Mouse (Mus musculus) kidney, embryonic 16.5 days (tissue): ENCODE measurements at regions not wholly inside any gene's neighbourhood (a gene's known extent, or its start where the extent isn't known, plus 50 kb on each side); places are given as distances from the start of the nearest gene placed in this dataset.
A peak's percentile ranks its signal among the peaks of the same experiment; 100 is the strongest.

Source experiments
- ATAC-seq: fragments of 200-750 bp; cut with Nextera tagmentation; 2 replicates; pipeline ENCODE4 v1.8.0; 2017; ENCODE audit warnings: moderate TSS enrichment; ENCODE audit not compliant: low FRiP score, low TSS enrichment
- H3K27ac ChIP-seq: fragments of 300-500 bp; sonication (generic); 2 replicates; pipeline ENCODE4 v1.5.1; 2014; ENCODE audit warnings: low read length
- H3K27me3 ChIP-seq: fragments of 300-500 bp; sonication (generic); 2 replicates; pipeline ENCODE4 v1.6.1; 2014; ENCODE audit warnings: low read length, control low read depth, mixed read lengths; ENCODE audit not compliant: insufficient read depth
- H3K36me3 ChIP-seq: fragments of 300-500 bp; sonication (generic); 2 replicates; pipeline ENCODE4 v1.6.1; 2014; ENCODE audit warnings: low read length, control low read depth, mixed read lengths; ENCODE audit not compliant: insufficient read depth
- H3K4me1 ChIP-seq: fragments of 300-500 bp; sonication (generic); 2 replicates; pipeline ENCODE4 v1.6.1; 2014; ENCODE audit warnings: low read length, control low read depth, mixed read lengths; ENCODE audit not compliant: insufficient read depth
- H3K4me2 ChIP-seq: fragments of 300-500 bp; sonication (generic); replicated peaks from 2 replicates; pipeline ENCODE4 v1.6.1; 2014; ENCODE audit warnings: low read depth, low read length
- H3K4me3 ChIP-seq: fragments of 300-500 bp; sonication (generic); 2 replicates; pipeline ENCODE4 v1.5.1; 2014; ENCODE audit warnings: mild to moderate bottlenecking, low read length
- H3K9ac ChIP-seq: fragments of 300-500 bp; sonication (generic); replicated peaks from 2 replicates; pipeline ENCODE4 v1.6.1; 2014; ENCODE audit warnings: low read length
- H3K9me3 ChIP-seq: fragments of 300-500 bp; sonication (generic); 2 replicates; pipeline ENCODE4 v1.6.1; 2016; ENCODE audit warnings: low read length, control low read depth
- WGBS: fragments of 180-500 bp; shearing (Covaris S2); extraction: QIAGEN DNeasy Blood & Tissue Kit; methylation state at CpG from one replicate; pipeline ENCODE4 v1.1.7; 2014; 5-methylcytosine and 5-hydroxymethylcytosine counted together

DNA sequence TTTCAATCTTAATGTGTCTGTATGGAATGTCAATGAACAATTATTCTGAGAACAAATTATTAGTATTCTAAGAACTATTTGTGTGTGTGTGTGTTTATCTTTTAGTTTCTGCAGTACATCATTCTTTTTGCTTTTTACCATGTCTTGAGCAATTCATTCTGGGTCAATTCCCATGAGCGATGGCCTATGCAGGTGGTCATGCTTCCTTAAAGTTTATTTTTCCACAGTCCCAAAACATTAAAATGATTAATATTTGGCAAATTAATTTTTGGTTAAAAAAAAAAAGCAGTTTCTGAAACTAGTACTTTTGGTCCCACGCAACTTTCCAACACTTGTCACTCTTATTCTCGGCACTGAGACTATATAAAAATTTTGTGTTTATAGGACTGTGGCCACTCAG lies 416.8 kb upstream of the Rgmb start:
- WGBS = 90% methylated on average over 3 of the region's 3 CpGs
- H3K4me3 ChIP-seq = no peak overlapping the region
- no peak overlapping the region for H3K9ac ChIP-seq
- H3K9me3 ChIP-seq = no peaks in the 10 kb centered on the region
- no peak overlapping the region for H3K4me2 ChIP-seq
- no peaks in the 10 kb centered on the region for H3K4me1 ChIP-seq
- no peaks in the 10 kb centered on the region for H3K27me3 ChIP-seq
- H3K27ac ChIP-seq = no peak overlapping the region
- H3K36me3 ChIP-seq = no peaks in the 10 kb centered on the region
- no peak for ATAC-seq

DNA sequence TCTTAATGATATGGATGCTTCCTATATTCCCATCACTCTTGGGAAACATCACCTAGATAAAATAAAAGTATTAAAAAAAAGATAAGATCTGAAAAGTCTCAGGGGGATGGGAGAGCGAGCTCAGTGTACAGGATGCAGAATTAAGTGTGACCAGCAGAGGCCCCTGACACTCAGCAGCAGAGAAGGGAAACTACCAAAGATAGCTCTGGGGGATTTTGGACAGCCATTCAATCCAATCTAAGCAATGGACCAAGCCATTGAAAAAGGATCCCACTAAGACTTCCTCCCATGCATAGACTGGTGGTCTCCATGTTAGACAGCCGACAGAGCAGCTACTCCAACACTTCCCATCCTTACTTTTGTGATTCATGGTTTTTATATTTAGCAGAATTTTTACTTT lies 390.4 kb upstream of the Rgmb start:
- Histone ChIP-seq H3K27me3 (no peaks in the 10 kb centered on the region), H3K9ac (no peak overlapping the region), H3K4me3 (no peak overlapping the region), H3K4me1 (no peaks in the 10 kb centered on the region), H3K36me3 (no peaks in the 10 kb centered on the region), H3K9me3 (no peaks in the 10 kb centered on the region), H3K27ac (no peak overlapping the region), H3K4me2 (no peak overlapping the region)
- 70% methylated on average over 2 of the region's 2 CpGs for WGBS
- no peak for ATAC-seq

DNA sequence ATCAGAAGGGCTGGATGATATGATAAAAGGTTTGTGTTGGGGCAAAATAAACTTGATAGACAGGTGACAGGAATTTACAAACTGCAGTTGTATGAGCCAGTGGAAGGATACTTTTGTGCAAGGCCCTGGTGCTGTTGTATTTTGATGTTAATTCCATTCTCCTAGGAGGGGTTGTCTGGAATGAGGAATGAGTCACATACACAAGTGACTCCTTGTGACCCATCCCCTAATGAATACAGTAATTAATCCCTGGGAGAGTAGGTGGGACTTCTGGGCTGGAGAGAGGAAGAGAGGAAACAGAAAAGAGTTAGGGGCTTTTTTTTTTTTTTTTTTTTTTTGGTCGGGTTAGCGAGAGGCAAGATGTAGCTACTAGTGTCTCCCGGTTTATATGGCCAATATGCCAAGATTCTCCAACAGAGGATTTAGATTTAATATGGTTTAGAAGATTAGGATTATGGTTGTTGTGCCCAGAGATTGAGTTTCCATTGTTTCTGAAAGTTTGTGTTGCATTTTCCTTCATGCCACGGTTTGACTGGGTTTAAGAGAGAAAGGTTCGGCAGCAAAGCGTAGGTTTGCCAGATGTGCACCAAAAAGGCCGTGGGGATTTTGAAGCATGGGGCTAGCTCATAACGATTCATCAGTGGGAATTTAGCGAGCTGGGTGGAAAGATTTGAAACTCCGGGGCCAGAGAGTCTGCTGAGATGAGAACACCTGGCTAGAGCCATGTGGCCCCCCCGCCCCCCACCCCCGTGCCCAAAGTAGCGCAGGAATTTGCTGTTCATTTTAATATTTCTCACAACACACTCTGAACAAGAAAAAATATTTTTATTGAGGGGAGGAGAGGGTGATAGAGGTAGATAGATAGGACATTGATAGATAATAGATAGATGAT lies 389.1 kb upstream of the Rgmb start:
- no peak overlapping the region for H3K4me3 ChIP-seq
- no peaks in the 10 kb centered on the region for H3K4me1 ChIP-seq

DNA sequence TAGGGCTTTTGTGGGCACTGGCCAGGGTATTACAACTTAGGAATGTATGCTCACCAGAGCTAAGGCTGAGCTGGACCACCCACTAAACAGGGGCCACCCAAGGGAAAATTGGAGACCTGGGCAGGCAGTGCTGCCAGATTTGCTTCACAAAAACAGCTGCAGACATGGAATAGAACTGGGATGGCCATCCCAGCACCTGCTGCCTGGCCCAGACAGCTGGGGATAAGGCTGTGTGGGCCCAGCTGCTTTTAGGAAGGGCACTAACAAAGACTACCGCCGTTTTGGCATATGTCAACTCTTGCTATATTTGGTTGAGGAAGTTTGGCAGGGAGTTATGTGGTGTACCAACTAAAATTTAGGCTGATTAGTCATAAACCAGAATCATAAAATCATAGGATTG lies 387.8 kb upstream of the Rgmb start:
- H3K27ac ChIP-seq = no peak overlapping the region
- no peak overlapping the region for H3K4me2 ChIP-seq
- no peaks in the 10 kb centered on the region for H3K9me3 ChIP-seq
- no peak overlapping the region for H3K9ac ChIP-seq
- WGBS = 80% methylated on average over 2 of the region's 2 CpGs
- no peaks in the 10 kb centered on the region for H3K4me1 ChIP-seq
- ATAC-seq = no peak
- no peak overlapping the region for H3K4me3 ChIP-seq
- H3K27me3 ChIP-seq = no peaks in the 10 kb centered on the region
- no peaks in the 10 kb centered on the region for H3K36me3 ChIP-seq

More for the DNA sequence above, 389.1 kb upstream of the Rgmb start:
- Histone ChIP-seq H3K27me3 (no peaks in the 10 kb centered on the region), H3K27ac (no peak overlapping the region), H3K4me2 (no peak overlapping the region), H3K36me3 (no peaks in the 10 kb centered on the region), H3K9ac (no peak overlapping the region), H3K9me3 (no peaks in the 10 kb centered on the region)
- 85% methylated on average over 13 of the region's 13 CpGs for WGBS
- ATAC-seq = no peak

DNA sequence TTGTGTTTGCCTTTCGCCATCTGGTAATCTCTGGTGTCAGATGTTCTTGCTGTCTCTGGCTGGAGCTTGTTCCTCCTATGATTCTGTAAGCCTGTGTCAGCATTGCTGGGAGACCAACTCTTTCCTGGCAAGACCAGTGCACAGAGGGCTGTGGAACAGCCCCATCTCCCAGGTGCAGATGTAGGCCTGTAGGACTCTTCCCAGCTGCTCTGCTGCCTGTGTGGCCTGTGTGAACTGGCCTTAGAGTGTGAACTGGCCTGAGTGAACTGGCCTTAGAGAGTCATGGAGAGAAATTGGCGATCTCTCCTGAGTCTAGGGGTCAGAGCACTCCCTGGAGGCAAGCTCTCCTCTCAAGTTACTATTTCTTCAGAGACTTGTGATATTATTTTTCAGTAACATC lies 386.0 kb upstream of the Rgmb start:
- Histone ChIP-seq H3K27ac (no peak overlapping the region), H3K4me2 (no peak overlapping the region), H3K36me3 (no peaks in the 10 kb centered on the region), H3K4me1 (no peaks in the 10 kb centered on the region), H3K4me3 (no peak overlapping the region), H3K27me3 (no peaks in the 10 kb centered on the region), H3K9ac (no peak overlapping the region), H3K9me3 (no peaks in the 10 kb centered on the region)
- WGBS = 71% methylated on average over 2 of the region's 2 CpGs
- no peak for ATAC-seq

DNA sequence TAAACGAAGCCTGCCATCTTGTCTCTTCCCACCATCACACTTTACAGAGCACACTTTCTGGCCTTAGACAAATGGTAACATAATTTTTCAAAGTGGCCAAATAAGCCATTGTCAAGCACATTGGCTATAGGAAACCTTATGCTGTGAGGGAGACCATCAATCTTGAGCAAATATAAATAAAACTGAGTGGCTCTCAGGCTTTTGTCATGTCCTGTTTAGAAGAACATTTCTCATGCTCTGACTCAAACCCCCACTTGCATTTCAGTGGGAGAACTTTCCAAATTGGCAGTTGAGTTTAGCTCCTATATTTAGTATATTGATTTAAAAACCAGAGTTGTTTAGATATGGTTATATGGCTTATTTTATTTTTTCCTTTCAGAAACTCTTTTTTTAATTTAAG lies 362.8 kb upstream of the Rgmb start:
- Histone ChIP-seq H3K36me3 (no peaks in the 10 kb centered on the region), H3K4me1 (no peaks in the 10 kb centered on the region), H3K27ac (no peak overlapping the region), H3K27me3 (no peaks in the 10 kb centered on the region), H3K9ac (no peak overlapping the region), H3K9me3 (no peaks in the 10 kb centered on the region), H3K4me3 (no peak overlapping the region), H3K4me2 (no peak overlapping the region)
- no peak for ATAC-seq
- WGBS = 47% methylated on average over 1 of the region's 1 CpGs

DNA sequence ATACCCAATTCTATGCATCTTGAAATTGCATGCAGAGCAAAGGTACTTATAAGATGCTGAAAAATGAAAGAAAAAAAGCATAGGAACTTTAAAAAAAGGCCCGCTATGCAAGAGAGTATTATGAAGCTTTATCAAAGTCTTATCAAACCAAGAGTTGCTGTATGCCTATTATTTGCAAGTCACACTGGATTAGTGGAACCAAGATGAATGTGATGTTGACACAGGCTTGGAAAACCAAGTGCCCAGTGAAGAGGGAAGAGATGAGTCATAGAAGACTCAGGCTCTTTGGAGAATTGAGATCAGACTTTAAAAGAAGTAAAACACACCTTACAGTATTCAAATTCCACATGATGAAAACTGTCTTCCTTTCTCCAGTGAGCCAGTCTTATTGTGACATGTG lies 350.0 kb upstream of the Rgmb start:
- no peak overlapping the region for H3K9ac ChIP-seq
- no peaks in the 10 kb centered on the region for H3K27me3 ChIP-seq
- no peak overlapping the region for H3K4me3 ChIP-seq
- H3K4me2 ChIP-seq = no peak overlapping the region
- 0 out of 2 replicates have a peak, but pooled peaks cover 6% of the 10 kb centered on the region for H3K4me1 ChIP-seq
- H3K36me3 ChIP-seq = no peaks in the 10 kb centered on the region
- no peak for ATAC-seq
- WGBS = 83% methylated on average over 1 of the region's 1 CpGs
- no peaks in the 10 kb centered on the region for H3K9me3 ChIP-seq
- no peak overlapping the region for H3K27ac ChIP-seq

DNA sequence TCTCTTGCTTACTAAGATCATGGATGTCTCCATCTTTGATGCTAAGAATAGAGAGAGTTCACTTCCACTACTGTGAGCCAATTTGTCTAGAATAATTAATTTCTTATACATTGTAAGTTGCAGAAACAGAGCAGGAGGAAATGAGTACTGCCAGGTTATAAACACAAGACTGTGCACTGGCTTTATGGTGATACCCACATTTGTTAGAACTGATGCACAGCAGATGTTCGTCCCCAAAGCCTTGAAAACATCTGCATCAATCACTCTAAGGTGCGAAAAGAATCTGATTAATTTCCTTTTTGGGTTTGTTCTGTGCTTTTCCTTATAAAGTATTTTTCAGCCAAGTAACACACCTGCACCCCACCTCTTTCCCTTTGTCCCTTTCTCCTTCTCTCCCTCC lies 347.3 kb upstream of the Rgmb start:
- no peaks in the 10 kb centered on the region for H3K27me3 ChIP-seq
- 64% methylated on average over 2 of the region's 2 CpGs for WGBS
- H3K4me3 ChIP-seq = no peak overlapping the region
- H3K4me1 ChIP-seq = 0 out of 2 replicates have a peak, but pooled peaks cover 6% of the 10 kb centered on the region
- H3K9ac ChIP-seq = no peak overlapping the region
- H3K4me2 ChIP-seq = no peak overlapping the region
- H3K36me3 ChIP-seq = no peaks in the 10 kb centered on the region
- H3K27ac ChIP-seq = no peak overlapping the region
- H3K9me3 ChIP-seq = no peaks in the 10 kb centered on the region
- no peak for ATAC-seq

DNA sequence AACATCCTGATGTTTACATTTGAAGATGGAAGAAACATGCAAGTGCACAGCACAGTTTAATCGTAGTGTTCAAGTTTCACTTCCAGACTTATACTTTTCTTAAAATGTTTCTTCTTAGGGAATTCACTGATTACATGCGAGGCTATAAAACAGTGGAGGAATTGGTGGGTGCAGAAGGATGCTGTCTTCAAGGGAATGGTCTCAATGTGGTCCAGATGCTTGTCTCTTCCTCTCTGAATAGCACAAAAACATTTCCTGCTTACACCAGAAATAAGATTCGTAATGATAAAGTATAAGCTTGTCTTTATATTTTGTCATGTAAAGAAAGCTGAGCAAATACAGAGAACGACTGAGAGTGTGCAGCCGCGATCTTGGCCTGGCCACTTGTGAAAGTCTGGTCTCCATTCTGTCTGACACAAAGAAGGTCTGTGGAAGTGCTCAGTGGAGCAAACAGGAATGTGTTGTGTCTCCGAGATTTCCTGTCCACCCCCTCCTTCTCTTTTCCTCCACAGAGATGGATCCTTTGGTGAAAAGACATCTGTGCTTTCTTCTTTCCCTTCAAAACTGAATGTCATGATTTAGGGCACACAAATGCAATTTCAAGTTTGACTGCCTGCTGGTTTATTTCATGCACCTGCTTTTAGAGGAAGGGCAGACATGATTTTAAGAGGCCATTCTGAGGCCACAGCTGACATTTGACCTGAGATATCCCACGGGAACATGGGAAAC lies 346.1 kb upstream of the Rgmb start:
- Histone ChIP-seq H3K9me3 (no peaks in the 10 kb centered on the region), H3K27me3 (no peaks in the 10 kb centered on the region), H3K27ac (no peak overlapping the region), H3K36me3 (no peaks in the 10 kb centered on the region), H3K9ac (no peak overlapping the region), H3K4me1 (0 out of 2 replicates have a peak, but pooled peaks cover 6% of the 10 kb centered on the region), H3K4me2 (no peak overlapping the region), H3K4me3 (no peak overlapping the region)
- WGBS = 44% methylated on average over 8 of the region's 8 CpGs
- ATAC-seq = 0 out of 2 replicates have a peak, but pooled peaks have one; percentile 42

DNA sequence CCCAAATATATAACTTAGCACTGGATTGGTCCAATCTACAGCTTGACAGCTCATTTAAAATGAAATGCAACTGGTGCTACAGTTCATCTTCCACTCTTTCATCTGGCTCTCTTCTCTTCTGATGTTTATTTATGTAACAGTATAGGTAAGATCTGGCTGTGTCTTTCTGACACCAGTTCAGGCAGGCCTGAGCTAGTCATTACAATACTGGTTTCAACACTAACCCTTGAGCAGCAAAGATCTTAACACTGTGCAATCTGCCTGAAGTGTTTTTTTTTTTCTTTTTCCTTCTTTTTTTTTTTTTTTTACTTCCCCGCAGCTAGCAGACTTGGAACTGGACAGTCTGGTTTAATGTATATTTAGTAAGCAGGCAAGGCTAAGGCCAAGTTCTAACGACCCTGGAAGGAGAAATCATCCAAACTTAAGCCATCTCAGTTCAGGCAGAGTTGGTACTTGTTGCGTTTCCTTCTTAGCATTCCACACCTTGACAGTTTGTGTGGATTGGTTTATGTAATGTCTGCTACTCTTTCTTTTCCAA lies 342.8 kb upstream of the Rgmb start:
- H3K4me3 ChIP-seq = no peak overlapping the region
- no peak overlapping the region for H3K4me2 ChIP-seq
- H3K9me3 ChIP-seq = no peaks in the 10 kb centered on the region
- H3K27ac ChIP-seq = no peak overlapping the region
- 0 out of 2 replicates have a peak, but pooled peaks cover 6% of the 10 kb centered on the region for H3K4me1 ChIP-seq
- H3K27me3 ChIP-seq = no peaks in the 10 kb centered on the region
- ATAC-seq = no peak; the same call in 1 of the 2 replicates
- no peaks in the 10 kb centered on the region for H3K36me3 ChIP-seq
- WGBS = 37% methylated on average over 3 of the region's 3 CpGs
- H3K9ac ChIP-seq = no peak overlapping the region
